Mouse (Mus musculus) forebrain, embryonic 16.5 days (tissue): ENCODE data around the gene Scd1. TPM values are rescaled to one million over a fixed set of nuclear protein-coding genes. Genes with fewer than 3 reads are reported as not detected.

Source experiments
- ATAC-seq: fragments of 200-750 bp; cut with Nextera tagmentation; 2 replicates; pipeline ENCODE4 v1.8.0; 2017; ENCODE audit warnings: mild to moderate bottlenecking, moderate library complexity
- H3K27ac ChIP-seq: fragments of 300-500 bp; sonication (generic); 2 replicates; pipeline ENCODE4 v1.5.1; 2014; ENCODE audit warnings: low read length, control low read depth
- H3K27me3 ChIP-seq: fragments of 300-500 bp; sonication (generic); replicated peaks from 2 replicates; pipeline ENCODE4 v1.6.1; 2014; ENCODE audit warnings: low read length; ENCODE audit not compliant: control insufficient read depth, insufficient read depth
- H3K36me3 ChIP-seq: fragments of 300-500 bp; sonication (generic); 2 replicates; pipeline ENCODE4 v1.6.1; 2014; ENCODE audit not compliant: control insufficient read depth, insufficient read depth
- H3K4me1 ChIP-seq: fragments of 300-500 bp; sonication (generic); replicated peaks from 2 replicates; pipeline ENCODE4 v1.6.1; 2014; ENCODE audit warnings: low read length; ENCODE audit not compliant: control insufficient read depth, insufficient read depth
- H3K4me2 ChIP-seq: fragments of 300-500 bp; sonication (generic); 2 replicates; pipeline ENCODE4 v1.6.1; 2014; ENCODE audit warnings: mild to moderate bottlenecking, low read length, control low read depth
- H3K4me3 ChIP-seq: fragments of 300-500 bp; sonication (generic); replicated peaks from 2 replicates; pipeline ENCODE4 v1.5.1; 2014; ENCODE audit warnings: mild to moderate bottlenecking, low read length, control low read depth
- H3K9ac ChIP-seq: fragments of 300-500 bp; sonication (generic); replicated peaks from 2 replicates; pipeline ENCODE4 v1.6.1; 2014; ENCODE audit warnings: low read depth, low read length, control low read depth
- H3K9me3 ChIP-seq: fragments of 300-500 bp; sonication (generic); 2 replicates; pipeline ENCODE4 v1.6.1; 2016; ENCODE audit warnings: low read length; ENCODE audit not compliant: control insufficient read depth
- WGBS: fragments of 180-500 bp; shearing (Covaris S2); extraction: QIAGEN DNeasy Blood & Tissue Kit; methylation state at CpG from one replicate; pipeline ENCODE4 v1.1.7; 2014; 5-methylcytosine and 5-hydroxymethylcytosine counted together
- polyA plus RNA-seq: library from polyadenylated mRNA; unstranded; fragments of >200 nt; fragmentation: Nextera tagmentation; extraction: Ambion mirVana; gene quantifications from 2 replicates; pipeline ENCODE4 v1.2.1, GENCODE M21; 2015

Scd1 gene
- polyA plus RNA-seq, 1 experiment from 2014 or later: 5.0 TPM

DNA sequence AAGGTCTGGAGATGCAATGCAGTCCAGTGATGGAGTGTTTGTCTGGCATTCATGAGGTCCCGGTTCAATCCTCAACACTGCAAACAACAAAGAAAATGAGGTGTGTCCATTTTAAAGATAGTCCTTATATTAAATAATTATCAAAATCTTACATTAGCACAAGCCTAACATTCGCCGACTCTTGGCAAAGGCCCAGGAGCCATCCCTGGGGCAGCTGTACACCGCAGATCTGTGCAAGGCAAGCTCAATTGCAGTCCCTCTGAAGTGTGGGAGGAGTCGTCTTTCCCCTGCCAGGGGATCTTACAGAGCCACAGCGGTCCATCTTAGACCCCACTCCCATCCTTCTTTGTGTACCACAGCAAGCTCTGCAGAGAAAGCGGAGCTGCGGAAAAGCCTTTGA lies 49.0 kb downstream of the Scd1 start:
- ATAC-seq: no peak
- Histone ChIP-seq H3K4me1 (peaks cover 3% of the 10 kb centered on the region; the same call in 1 of the 2 replicates), H3K27me3 (no peaks in the 10 kb centered on the region), H3K4me2 (no peak overlapping the region), H3K27ac (no peak overlapping the region), H3K9me3 (no peaks in the 10 kb centered on the region), H3K9ac (no peak overlapping the region), H3K4me3 (no peak overlapping the region), H3K36me3 (no peaks in the 10 kb centered on the region)
- WGBS: 31% methylated on average over 8 of the region's 8 CpGs

DNA sequence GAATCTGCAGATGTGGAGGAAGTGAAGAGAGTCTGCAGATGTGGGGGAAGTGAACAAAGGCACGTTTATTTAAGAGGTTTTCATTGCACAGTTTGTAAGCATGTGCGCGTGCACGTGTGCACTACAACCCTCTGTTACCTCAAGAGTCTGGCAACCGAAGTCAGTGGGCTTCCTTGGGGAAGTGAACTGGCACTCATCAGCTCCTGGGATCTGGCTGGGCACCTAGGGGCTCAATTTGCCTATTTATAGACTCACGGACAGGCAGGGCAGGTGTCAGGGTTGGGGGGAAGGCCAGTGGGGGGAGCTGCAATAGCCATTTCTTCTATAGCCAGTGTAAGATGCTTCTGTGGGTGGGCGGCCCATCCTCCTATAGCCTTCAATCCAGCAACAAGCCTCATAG lies 55.9 kb downstream of the Scd1 start:
- H3K27me3 ChIP-seq: no peaks in the 10 kb centered on the region
- H3K27ac ChIP-seq: no peak overlapping the region
- no peak for ATAC-seq
- H3K9ac ChIP-seq: no peak overlapping the region
- H3K4me3 ChIP-seq: no peak overlapping the region
- no peaks in the 10 kb centered on the region for H3K9me3 ChIP-seq
- WGBS: 81% methylated on average over 7 of the region's 7 CpGs
- no peak overlapping the region for H3K4me2 ChIP-seq
- no peaks in the 10 kb centered on the region for H3K4me1 ChIP-seq
- H3K36me3 ChIP-seq: no peaks in the 10 kb centered on the region

- no peaks in the 10 kb centered on the region for H3K27me3 ChIP-seq
- no peaks in the 10 kb centered on the region for H3K36me3 ChIP-seq
- H3K4me3 ChIP-seq: no peak overlapping the region
- H3K9ac ChIP-seq: no peak overlapping the region
- no peak for ATAC-seq
- H3K9me3 ChIP-seq: no peaks in the 10 kb centered on the region
- H3K27ac ChIP-seq: no peak overlapping the region
- H3K4me2 ChIP-seq: no peak overlapping the region
- 87% methylated on average over 8 of the region's 8 CpGs for WGBS
- H3K4me1 ChIP-seq: no peaks in the 10 kb centered on the region
Observed at GRCm38 (mm10) chr19:44349689-44350088, 58.0 kb downstream of the Scd1 start.

Other genes with a start within 250 kb of the Scd1 start
- gene Pkd2l1, start 215.4 kb downstream of the Scd1 start, polyA plus RNA-seq: not detected in 2 replicates
- 1.8 and 2.1 TPM in 2 replicates for gene Scd3, start 204.6 kb downstream of the Scd1 start, polyA plus RNA-seq
- gene Scd2, start 114.2 kb downstream of the Scd1 start, polyA plus RNA-seq: 290 and 318 TPM in 2 replicates
- gene Scd4, start 74.8 kb downstream of the Scd1 start, polyA plus RNA-seq: 0.07 and 0.16 TPM in 2 replicates
- gene Wnt8b, start 85.6 kb upstream of the Scd1 start, polyA plus RNA-seq: 1.6 and 2.0 TPM in 2 replicates
- gene Sec31b, start 138.0 kb upstream of the Scd1 start, polyA plus RNA-seq: 0.07 and 0.16 TPM in 2 replicates
- not detected in 2 replicates for gene Gm20538, start 145.0 kb upstream of the Scd1 start, polyA plus RNA-seq
- gene Ndufb8, start 147.6 kb upstream of the Scd1 start, polyA plus RNA-seq: 376 and 452 TPM in 2 replicates
- gene Hif1an, start 155.0 kb upstream of the Scd1 start, polyA plus RNA-seq: 31.6 and 34.8 TPM in 2 replicates